Mouse (Mus musculus) adrenal gland, postnatal 36 days (tissue): ENCODE measurements at regions not wholly inside any gene's neighbourhood (a gene's known extent, or its start where the extent isn't known, plus 50 kb on each side); places are given as distances from the start of the nearest gene placed in this dataset.
A peak's percentile ranks its signal among the peaks of the same experiment; 100 is the strongest.

Source experiments
- DNase-seq, 2 experiments: peaks; one replicate each; pipeline ENCODE4 v3.0.0; 2021; ENCODE audit warnings: mixed read lengths in 1 of 2

- DNase-seq, result peak in 1 of 2 experiments; percentile 27
Measured at GRCm38 (mm10) chr3:154513566-154513965, 82.9 kb upstream of the Cryz start.

GRCm38 (mm10) chr3:154510160-154510559 lies 86.4 kb upstream of the Cryz start:
- DNase-seq, result no peak

DNA sequence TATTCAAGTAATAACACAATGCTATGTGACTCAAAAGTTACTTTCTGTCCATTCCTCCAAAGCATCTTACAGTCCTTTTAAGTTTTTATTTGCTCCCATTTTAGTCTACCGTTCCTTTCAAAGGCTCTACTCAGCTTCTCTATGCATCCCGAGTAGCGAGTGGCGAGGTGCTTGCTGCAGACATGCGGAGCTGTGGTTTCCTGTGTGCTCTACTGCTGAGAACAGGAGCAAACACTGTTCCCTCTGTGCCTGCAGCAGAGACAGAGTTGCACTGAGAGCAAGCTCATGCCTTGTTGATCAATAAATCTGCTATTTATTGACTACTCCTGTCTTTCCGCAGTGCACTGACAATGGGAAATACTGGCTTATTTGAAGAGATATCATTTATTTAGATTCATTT lies 87.1 kb upstream of the Cryz start:
- DNase-seq, result no peak

- DNase-seq, result no peak
Measured at GRCm38 (mm10) chr3:154493387-154493920, 103.1 kb upstream of the Cryz start.

DNA sequence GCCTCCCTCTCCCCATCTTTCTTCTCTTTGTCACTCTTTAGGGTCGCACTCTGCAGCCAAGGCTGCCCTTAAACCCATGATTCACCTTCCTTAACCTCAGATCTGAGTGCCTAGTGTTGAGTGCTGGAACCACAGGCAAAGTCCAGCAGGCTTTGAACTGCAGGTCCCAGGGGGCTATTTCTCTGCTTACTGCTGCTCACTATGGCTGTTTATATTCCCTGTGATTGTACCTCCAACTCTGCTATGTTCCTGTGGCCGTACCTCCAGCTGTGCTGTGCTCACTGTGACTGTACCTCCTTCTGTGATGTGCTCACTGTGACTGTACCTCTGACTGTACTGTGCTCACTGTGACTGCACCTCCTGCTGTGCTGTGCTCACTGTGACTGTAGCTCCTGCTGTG lies 124.1 kb upstream of the Cryz start:
- DNase-seq, result no peak

DNA sequence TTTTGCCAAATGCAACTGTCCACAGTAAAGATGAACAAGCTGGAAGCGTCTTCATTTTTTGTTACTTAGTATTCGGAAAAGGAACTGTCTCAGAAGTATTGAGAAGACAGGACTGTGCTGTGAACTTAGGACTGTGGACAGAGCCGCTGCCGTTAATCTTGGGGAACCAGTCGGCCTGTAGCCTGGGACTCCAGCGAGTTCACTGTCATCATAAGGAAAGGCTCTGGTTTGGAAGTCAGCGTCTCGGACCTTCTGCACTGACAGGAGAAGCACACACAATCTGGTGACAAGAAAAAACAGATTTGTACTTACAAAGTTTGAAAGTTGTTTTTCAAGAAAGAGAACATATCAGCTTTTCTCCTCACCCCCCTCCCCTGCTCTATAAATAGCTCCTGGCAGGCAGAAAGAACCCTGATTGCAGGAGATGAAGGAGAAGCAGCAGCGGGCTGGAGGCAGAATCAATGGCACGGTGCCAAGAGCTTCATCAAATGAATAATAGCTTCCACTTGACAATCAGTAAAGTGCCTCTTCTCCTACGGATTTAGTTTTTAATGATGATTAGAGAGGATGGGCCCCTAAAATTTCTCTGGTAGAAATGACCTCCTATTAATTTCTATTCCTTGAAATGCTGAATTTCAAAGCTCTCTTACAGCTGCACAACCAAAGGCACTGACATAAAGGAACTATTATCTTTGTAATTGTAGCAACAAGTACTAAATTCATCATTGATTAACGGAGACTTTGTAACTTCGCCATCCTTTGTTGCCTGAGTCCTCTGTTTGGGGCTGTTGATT lies 128.7 kb upstream of the Cryz start:
- peak; percentile 38 to 61 for DNase-seq

GRCm38 (mm10) chr3:154458208-154458607 lies 127.7 kb upstream of the Lhx8 start:
- DNase-seq, result peak in 1 of 2 experiments; percentile 4

- no peak for DNase-seq
Measured at GRCm38 (mm10) chr3:154453025-154453424, 122.6 kb upstream of the Lhx8 start.

GRCm38 (mm10) chr3:154452585-154452984 lies 122.1 kb upstream of the Lhx8 start:
- no peak for DNase-seq

DNA sequence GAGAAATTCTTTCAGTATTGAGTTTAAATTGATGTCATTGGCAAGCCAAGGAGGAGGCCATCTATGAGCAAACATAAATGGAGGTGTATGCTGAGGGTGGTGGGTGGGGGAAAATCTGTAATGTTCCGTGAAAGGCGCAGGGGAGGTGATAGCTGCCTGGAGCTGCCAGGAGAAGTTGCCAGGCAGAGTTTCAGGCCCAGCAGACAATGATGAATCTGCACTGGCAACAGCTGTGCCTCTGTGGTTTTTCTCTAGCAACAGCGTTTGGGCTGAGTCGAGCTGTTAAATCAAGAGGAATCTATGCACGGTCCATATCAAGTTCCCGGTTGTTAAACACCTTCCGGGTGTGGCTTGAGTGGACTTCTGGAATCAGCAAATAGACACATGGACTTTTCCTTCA lies 120.7 kb upstream of the Lhx8 start:
- DNase-seq, result no peak

GRCm38 (mm10) chr3:154443351-154444075 lies 113.1 kb upstream of the Lhx8 start:
- DNase-seq, result no peak

GRCm38 (mm10) chr3:154441454-154441853 lies 111.0 kb upstream of the Lhx8 start:
- peak in 1 of 2 experiments; percentile 29 for DNase-seq

DNA sequence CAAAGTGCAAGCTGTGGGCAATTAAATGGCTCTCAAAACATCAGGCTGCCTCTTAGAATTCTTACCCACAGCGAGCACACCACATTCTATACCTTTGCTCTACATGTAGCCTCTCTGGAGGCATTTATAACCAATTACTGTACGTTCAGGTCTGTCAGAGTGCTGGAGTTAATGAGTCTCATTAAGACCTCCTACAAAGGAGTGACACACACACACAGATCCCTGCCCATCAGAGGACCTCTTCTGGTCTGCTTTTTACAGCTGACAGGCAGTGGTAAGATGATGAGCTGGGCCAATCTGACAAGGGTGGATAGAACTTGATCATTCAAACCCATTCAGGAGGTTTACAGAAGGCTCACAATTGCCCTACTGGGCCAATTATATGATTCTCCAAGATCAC lies 110.4 kb upstream of the Lhx8 start:
- DNase-seq, result no peak

- no peak for DNase-seq
Measured at GRCm38 (mm10) chr3:154430856-154431255, 100.4 kb upstream of the Lhx8 start.

GRCm38 (mm10) chr3:154429666-154430065 lies 99.2 kb upstream of the Lhx8 start:
- DNase-seq, result no peak

DNA sequence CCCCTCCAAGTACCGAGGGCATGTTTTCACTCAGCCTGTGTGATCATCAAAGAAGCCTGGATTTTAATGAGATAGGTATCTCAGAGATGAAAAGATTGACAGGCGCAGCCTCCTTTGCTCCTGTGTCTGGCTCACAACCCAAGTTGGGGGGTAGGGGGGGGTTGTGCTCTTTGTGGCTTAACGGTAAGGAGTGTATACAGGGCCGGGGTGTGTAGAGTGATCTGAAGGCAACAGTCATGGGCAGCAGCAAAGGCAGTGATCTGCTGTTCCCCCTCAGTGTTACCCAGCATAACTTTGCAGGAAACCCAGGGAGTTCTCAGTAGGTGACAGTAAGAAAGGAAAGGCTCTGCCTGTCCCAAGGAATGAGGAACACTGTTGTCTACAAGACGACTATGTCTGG lies 94.1 kb upstream of the Lhx8 start:
- no peak for DNase-seq

DNA sequence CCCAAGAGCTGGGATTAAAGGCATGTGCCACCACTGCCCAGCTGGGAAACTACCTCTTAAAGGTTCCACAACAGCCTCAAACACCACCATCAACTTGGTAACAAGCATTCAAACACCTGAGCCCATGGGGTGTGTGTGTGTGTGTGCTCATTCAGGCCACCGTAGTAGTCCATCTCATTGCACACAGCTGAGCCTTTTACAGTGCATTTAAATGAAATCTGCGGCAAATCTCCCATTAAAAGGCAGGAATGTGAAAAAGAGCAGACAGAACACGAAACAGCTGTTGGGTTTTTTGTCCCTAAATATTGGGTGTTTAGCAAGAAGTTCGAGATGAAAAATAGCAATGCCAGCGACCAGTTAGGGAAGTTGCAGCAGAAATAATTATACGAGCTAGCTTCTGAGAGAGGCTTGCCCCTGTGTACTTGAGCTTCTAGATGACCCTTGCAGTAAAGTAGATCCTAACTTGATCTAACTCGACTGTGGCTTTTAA lies 91.0 kb upstream of the Lhx8 start:
- DNase-seq, result no peak

DNA sequence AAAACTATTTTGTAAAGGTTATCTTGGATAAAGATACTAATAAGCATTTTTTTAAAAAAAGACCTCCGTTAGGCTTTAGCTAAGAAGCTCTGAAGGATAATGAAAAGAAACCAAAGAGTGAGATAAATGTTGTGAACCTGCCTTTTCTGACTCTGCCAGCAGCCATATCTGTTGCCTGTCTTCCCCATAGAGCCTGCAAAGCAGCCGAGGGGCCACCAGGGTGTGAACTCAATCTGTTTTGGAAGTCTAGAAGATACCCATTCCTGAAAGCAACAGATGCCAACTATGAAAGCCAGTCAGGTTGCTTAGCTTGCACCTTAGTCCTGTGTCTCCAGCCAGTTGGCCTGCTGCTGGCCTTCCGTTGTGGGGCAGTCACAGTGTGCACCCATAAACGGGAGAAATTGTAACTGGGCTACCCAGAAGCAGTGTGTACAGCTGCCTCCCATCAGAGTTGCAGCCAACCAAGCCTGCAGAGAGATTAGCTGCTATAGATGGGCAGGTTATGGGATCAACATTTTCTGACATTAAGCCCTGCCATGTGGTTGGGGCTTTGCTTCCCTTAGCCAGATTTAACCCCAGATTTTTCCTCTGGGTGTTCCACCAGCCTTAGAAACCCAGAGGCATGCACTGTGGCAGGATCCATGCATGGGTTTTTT lies 87.8 kb upstream of the Lhx8 start:
- DNase-seq, result no peak

- DNase-seq, result no peak
Measured at GRCm38 (mm10) chr3:154414358-154414757, 83.9 kb upstream of the Lhx8 start.

DNA sequence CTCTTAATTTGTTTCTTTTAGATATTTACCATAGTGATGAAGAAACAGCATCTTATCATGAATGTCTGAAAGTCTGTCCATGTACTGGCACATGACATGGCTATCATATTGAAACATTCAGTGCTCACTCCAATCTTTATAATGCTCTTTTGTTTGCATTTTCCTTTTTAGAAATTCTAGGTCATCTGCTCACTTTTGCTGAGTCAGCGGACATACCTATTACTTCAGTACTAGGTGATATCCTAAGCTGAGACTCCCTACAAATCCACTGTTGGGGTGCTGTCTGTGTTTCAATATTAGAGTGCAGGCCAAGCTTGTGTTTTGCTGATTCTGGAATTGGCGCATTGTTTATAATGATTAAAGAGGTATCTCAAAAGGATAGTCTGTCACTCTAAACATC lies 79.8 kb upstream of the Lhx8 start:
- no peak for DNase-seq

DNA sequence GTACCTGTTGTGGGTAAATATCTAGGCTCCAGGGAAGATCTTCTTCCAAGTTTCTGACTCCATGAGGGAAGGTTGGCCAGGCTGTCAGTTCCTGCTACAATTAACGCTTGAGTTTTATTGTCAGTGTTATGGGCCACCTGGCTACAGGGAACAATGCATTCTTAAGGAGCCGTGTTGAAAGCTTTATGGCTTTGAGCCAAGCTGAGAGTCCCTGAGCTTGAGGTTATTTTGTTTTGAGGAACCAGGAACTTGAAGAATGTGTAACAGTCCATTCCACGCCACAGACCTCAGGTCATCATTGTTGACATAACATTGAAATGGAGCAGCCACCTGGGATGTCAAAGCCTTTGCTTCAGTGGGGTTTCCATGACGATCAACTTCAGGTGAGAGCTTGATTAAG lies 71.6 kb upstream of the Lhx8 start:
- no peak for DNase-seq

DNA sequence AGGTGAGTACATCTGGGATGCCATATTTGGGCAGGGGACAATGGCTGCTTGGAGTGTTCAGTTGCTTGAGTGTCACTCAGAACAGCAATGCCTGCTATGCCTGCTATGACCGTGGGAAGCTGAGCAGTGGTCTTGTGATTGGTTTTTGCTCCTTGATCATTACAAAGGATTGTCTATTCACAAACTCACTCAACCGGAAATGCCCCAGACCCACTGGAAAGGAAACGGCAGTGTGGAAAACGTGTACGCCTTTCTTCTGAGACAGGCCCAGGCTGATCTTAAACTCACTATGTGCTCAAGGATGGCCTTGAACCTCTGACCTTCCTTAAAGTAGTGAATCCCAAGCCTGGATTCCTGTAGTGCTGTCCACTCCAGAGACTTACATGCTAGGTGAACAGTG lies 63.2 kb upstream of the Lhx8 start:
- no peak for DNase-seq

DNA sequence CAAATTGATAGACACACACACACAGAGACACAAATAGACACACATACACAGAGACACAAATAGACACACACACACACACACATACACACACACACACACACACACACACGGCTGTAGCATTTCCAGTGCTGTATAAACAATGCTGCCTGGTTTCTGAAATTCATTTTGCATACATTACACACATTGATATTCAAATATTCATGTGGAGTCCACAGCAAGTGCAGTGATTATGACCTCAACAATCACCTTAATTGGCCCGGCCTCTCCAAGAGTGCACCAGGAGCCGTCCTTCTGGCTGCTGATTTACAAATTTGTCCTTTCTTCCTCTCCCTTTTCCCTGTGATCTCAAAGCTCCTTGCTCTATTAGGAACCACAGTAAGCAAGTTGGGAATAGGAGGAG lies 61.2 kb upstream of the Lhx8 start:
- DNase-seq, result no peak
